Mouse (Mus musculus) neural tube, embryonic 11.5 days (tissue): Measurements from ENCODE around the gene Ptpn18. TPM values are rescaled to one million over a fixed set of nuclear protein-coding genes. Genes with fewer than 3 reads are reported as not detected.

ENCODE experiments used
- ATAC-seq: fragments of 200-750 bp; cut with Nextera tagmentation; 2 replicates; pipeline ENCODE4 v1.8.0; 2017; ENCODE audit warnings: moderate number of reproducible peaks, mild to moderate bottlenecking, moderate TSS enrichment, moderate library complexity; ENCODE audit not compliant: insufficient read depth, low FRiP score, low TSS enrichment
- DNase-seq: peaks from one replicate; pipeline ENCODE4 v3.0.0-alpha.2; 2015; ENCODE audit warnings: low spot score
- H3K27ac ChIP-seq: fragments of 300-500 bp; sonication (generic); 2 replicates; pipeline ENCODE4 v1.5.1; 2014; ENCODE audit warnings: low read depth, mild to moderate bottlenecking, low read length
- H3K27me3 ChIP-seq: fragments of 300-500 bp; sonication (generic); 2 replicates; pipeline ENCODE4 v1.6.1; 2014; ENCODE audit warnings: mild to moderate bottlenecking, low read length, mixed read lengths; ENCODE audit not compliant: control insufficient read depth, insufficient read depth
- H3K36me3 ChIP-seq: fragments of 300-500 bp; sonication (generic); 2 replicates; pipeline ENCODE4 v1.6.1; 2014; ENCODE audit warnings: mild to moderate bottlenecking, low read length, moderate library complexity, mixed read lengths; ENCODE audit not compliant: control insufficient read depth, insufficient read depth
- H3K4me1 ChIP-seq: fragments of 300-500 bp; sonication (generic); 2 replicates; pipeline ENCODE4 v1.6.1; 2014; ENCODE audit warnings: low read length, mixed read lengths; ENCODE audit not compliant: control insufficient read depth, insufficient read depth
- H3K4me2 ChIP-seq: fragments of 300-500 bp; sonication (generic); 2 replicates; pipeline ENCODE4 v1.6.1; 2014; ENCODE audit warnings: low read depth, mild to moderate bottlenecking, moderate library complexity
- H3K4me3 ChIP-seq: fragments of 300-500 bp; sonication (generic); 2 replicates; pipeline ENCODE4 v1.5.1; 2014; ENCODE audit warnings: low read depth, low read length
- H3K9ac ChIP-seq: fragments of 300-500 bp; sonication (generic); 2 replicates; pipeline ENCODE4 v1.6.1; 2014; ENCODE audit warnings: mild to moderate bottlenecking, low read length
- H3K9me3 ChIP-seq: fragments of 300-500 bp; sonication (generic); 2 replicates; pipeline ENCODE4 v1.6.1; 2016; ENCODE audit warnings: low read length; ENCODE audit not compliant: control insufficient read depth
- WGBS: fragments of 180-500 bp; shearing (Covaris S2); extraction: QIAGEN DNeasy Blood & Tissue Kit; methylation state at CpG from one replicate; pipeline ENCODE4 v1.1.7; 2014; 5-methylcytosine and 5-hydroxymethylcytosine counted together
- polyA plus RNA-seq: library from polyadenylated mRNA; unstranded; fragments of >200 nt; fragmentation: Nextera tagmentation; extraction: Ambion mirVana; gene quantifications from 2 replicates; pipeline ENCODE4 v1.2.1, GENCODE M21; 2014

Gene Ptpn18
- polyA plus RNA-seq, 1 experiment from 2014 or later, result 6.6 TPM

GRCm38 (mm10) chr1:34489852-34490541 is 30.4 kb downstream of the Ptpn18 start:
- H3K9me3 ChIP-seq, result no peaks in the 10 kb centered on the region
- no peaks in the 10 kb centered on the region for H3K36me3 ChIP-seq
- H3K4me1 ChIP-seq, result no peaks in the 10 kb centered on the region
- no peak overlapping the region for H3K9ac ChIP-seq
- DNase-seq (no peak), ATAC-seq (no peak)
- no peak overlapping the region for H3K4me2 ChIP-seq
- H3K27ac ChIP-seq, result no peak overlapping the region
- WGBS, result 91% methylated on average over 6 of the region's 6 CpGs
- peaks cover 3% of the 10 kb centered on the region; the same call in 1 of the 2 replicates for H3K27me3 ChIP-seq
- H3K4me3 ChIP-seq, result no peak overlapping the region

DNA sequence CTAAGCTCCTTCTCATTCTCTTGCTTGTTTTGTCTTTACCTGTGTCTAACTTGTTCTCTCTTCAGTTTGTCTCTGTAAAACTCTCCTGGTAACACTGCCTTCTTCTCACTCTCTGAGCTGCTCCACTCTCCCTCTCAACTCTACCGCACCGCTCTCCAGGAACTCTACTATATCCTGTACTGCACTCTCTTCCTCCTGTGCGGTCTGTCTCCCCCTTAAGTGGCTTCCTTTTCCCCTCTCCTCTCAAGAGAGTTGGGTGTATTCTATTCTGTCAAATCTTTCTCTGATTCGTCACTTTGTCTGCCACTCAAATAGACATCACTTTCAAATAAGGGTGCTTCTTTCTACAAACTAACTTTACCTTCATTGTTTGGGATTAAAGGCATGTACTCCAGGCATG is 31.9 kb downstream of the Ptpn18 start:
- Histone ChIP-seq H3K36me3 (no peaks in the 10 kb centered on the region), H3K9ac (no peak overlapping the region), H3K27ac (no peak overlapping the region), H3K4me1 (no peaks in the 10 kb centered on the region), H3K27me3 (no peaks in the 10 kb centered on the region), H3K4me3 (no peak overlapping the region), H3K9me3 (no peaks in the 10 kb centered on the region), H3K4me2 (no peak overlapping the region)
- WGBS, result 86% methylated on average over 4 of the region's 4 CpGs
- no peak for DNase-seq
- no peak for ATAC-seq

DNA sequence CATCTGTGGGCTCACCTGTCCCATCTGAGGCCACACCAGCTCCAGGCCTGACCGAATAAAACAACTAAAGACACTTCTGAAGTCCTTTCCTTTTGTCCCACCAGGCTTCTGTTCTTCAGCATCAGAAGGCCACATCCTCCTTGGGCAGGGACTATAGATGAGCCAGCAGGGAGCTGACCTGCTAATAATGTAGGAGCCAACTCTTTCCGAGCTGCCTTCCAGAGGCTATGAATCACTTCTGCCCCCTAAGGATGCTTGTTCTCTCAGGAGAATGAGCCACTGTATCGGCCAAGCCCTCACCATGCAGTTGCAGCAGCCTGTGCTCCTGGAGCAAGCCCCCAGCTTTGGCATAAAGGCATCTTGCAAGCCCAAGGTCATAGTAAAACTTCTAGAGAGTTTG is 43.4 kb downstream of the Ptpn18 start:
- Histone ChIP-seq H3K9me3 (no peaks in the 10 kb centered on the region), H3K4me1 (no peaks in the 10 kb centered on the region), H3K4me3 (no peak overlapping the region), H3K4me2 (no peak overlapping the region), H3K36me3 (no peaks in the 10 kb centered on the region), H3K27me3 (no peaks in the 10 kb centered on the region), H3K27ac (no peak overlapping the region), H3K9ac (no peak overlapping the region)
- ATAC-seq (no peak), DNase-seq (no peak)
- 46% methylated on average over 3 of the region's 3 CpGs for WGBS

GRCm38 (mm10) chr1:34505307-34505706 is 45.7 kb downstream of the Ptpn18 start:
- H3K9ac ChIP-seq, result no peak overlapping the region
- H3K4me1 ChIP-seq, result no peaks in the 10 kb centered on the region
- no peaks in the 10 kb centered on the region for H3K9me3 ChIP-seq
- H3K36me3 ChIP-seq, result no peaks in the 10 kb centered on the region
- H3K27ac ChIP-seq, result no peak overlapping the region
- no peak overlapping the region for H3K4me3 ChIP-seq
- WGBS, result 70% methylated on average over 7 of the region's 7 CpGs
- no peak overlapping the region for H3K4me2 ChIP-seq
- DNase-seq (no peak), ATAC-seq (no peak)
- H3K27me3 ChIP-seq, result no peaks in the 10 kb centered on the region

DNA sequence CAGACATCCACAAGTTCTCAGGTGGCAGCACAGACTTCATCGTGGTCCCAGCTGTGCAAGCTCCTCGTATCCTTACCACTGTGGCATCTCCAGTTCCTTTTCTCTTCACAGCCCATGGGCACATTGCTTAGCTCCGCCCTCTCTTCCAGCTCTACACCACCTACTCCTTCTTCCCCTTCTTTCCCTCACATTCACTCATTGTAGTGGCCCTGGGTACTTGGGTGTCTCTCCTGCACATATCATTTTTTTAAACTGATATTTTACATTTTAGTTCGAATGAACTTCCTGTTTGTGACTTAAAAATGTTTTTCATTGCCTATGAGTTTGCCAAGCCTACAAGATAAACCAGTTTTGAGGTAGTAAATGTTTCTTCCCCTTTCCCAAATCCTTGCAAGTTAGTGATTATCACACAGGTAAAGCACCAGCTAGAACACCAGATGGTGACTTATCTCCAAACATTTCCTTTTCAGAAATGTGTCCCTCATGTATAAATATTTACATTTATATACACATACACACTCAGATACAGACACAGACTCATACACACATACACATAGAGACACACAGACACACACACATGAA is 46.5 kb downstream of the Ptpn18 start:
- no peaks in the 10 kb centered on the region for H3K27me3 ChIP-seq
- H3K36me3 ChIP-seq, result no peaks in the 10 kb centered on the region
- DNase-seq (no peak), ATAC-seq (no peak)
- H3K9me3 ChIP-seq, result no peaks in the 10 kb centered on the region
- no peak overlapping the region for H3K9ac ChIP-seq
- WGBS, result 86% methylated on average over 4 of the region's 4 CpGs
- no peak overlapping the region for H3K4me2 ChIP-seq
- H3K4me3 ChIP-seq, result no peak overlapping the region
- no peaks in the 10 kb centered on the region for H3K4me1 ChIP-seq
- no peak overlapping the region for H3K27ac ChIP-seq

- no peak overlapping the region for H3K4me2 ChIP-seq
- no peak overlapping the region for H3K4me3 ChIP-seq
- no peak for ATAC-seq
- H3K9me3 ChIP-seq, result no peaks in the 10 kb centered on the region
- no peak for DNase-seq
- H3K4me1 ChIP-seq, result no peaks in the 10 kb centered on the region
- H3K9ac ChIP-seq, result no peak overlapping the region
- 87% methylated on average over 3 of the region's 3 CpGs for WGBS
- H3K36me3 ChIP-seq, result no peaks in the 10 kb centered on the region
- no peak overlapping the region for H3K27ac ChIP-seq
- no peaks in the 10 kb centered on the region for H3K27me3 ChIP-seq
Measured at GRCm38 (mm10) chr1:34507986-34508385, 48.4 kb downstream of the Ptpn18 start.

GRCm38 (mm10) chr1:34510575-34510981 is 51.0 kb downstream of the Ptpn18 start:
- Histone ChIP-seq H3K4me1 (no peaks in the 10 kb centered on the region), H3K27ac (no peak overlapping the region), H3K36me3 (no peaks in the 10 kb centered on the region), H3K4me3 (no peak overlapping the region), H3K9ac (no peak overlapping the region), H3K4me2 (no peak overlapping the region), H3K9me3 (no peaks in the 10 kb centered on the region), H3K27me3 (no peaks in the 10 kb centered on the region)
- ATAC-seq (no peak), DNase-seq (no peak)
- WGBS, result 6% methylated on average over 7 of the region's 7 CpGs

GRCm38 (mm10) chr1:34511027-34511426 is 51.5 kb downstream of the Ptpn18 start:
- no peak overlapping the region for H3K27ac ChIP-seq
- no peak overlapping the region for H3K9ac ChIP-seq
- no peaks in the 10 kb centered on the region for H3K9me3 ChIP-seq
- H3K4me3 ChIP-seq, result no peak overlapping the region
- no peak overlapping the region for H3K4me2 ChIP-seq
- peak; percentile 67 for DNase-seq
- WGBS, result 7% methylated on average over 3 of the region's 3 CpGs
- H3K36me3 ChIP-seq, result no peaks in the 10 kb centered on the region
- H3K27me3 ChIP-seq, result no peaks in the 10 kb centered on the region
- no peaks in the 10 kb centered on the region for H3K4me1 ChIP-seq
- no peak; the same call in 1 of the 2 replicates for ATAC-seq

DNA sequence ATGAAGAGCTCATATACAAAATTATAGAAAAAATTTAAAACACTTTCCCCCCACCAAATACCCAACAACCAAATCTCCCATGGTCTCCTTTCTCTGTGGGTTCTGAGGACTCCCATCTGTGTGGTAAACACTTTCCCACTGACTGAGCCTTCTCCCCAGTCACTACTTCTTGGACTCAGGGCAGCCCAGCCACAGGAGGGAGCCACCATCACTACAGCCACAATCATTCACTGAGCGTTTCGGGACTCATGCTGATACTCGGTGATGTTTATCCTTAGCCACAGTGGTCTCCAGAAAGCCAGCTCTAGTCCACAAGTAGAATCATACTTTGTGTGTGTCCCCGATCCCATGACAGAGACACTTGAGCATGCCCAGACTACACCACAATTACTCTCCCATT is 53.5 kb downstream of the Ptpn18 start:
- H3K9me3 ChIP-seq, result no peaks in the 10 kb centered on the region
- H3K4me2 ChIP-seq, result no peak overlapping the region
- no peak overlapping the region for H3K27ac ChIP-seq
- no peaks in the 10 kb centered on the region for H3K27me3 ChIP-seq
- DNase-seq (no peak), ATAC-seq (no peak)
- H3K36me3 ChIP-seq, result no peaks in the 10 kb centered on the region
- H3K9ac ChIP-seq, result no peak overlapping the region
- no peaks in the 10 kb centered on the region for H3K4me1 ChIP-seq
- WGBS, result 86% methylated on average over 4 of the region's 4 CpGs
- no peak overlapping the region for H3K4me3 ChIP-seq
